Mouse (Mus musculus): Measurements from ENCODE around the gene Gnl2.
A peak's percentile ranks its signal among the peaks of the same experiment; 100 is the strongest.

Gene Gnl2

DNA sequence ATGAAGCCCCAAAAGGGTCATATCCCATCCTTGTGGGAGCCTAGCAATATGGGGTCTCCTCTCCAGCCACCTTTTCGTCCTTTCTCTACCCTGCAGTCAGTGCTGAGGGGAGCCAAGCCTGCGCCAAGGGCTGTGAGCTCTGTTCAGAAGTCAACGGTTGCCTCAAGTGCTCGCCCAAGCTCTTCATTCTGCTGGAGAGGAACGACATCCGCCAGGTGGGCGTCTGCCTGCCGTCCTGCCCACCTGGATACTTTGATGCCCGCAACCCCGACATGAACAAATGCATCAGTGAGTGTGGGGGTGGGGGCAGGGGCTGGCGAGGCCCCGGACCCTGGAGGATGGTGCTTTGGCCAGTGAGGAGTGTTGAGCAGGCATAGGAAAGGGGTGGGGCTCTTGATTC lies 11.5 kb upstream of the Gnl2 start:
- DNase-seq = no peak

DNA sequence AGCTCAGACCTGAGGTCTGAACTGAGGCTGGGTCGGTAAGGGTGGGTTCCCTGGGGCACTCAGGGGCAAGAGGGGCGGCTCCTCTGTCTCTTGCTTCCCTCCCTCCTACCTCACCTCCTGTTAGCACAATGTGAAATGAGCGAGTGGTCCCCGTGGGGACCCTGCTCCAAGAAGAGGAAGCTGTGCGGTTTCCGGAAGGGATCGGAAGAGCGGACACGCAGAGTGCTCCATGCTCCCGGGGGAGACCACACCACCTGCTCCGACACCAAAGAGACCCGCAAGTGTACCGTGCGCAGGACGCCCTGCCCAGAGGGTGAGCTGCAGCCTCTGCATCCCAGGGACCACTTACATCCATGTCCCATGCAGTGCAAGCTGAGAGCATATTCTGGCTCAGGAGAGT lies 8.9 kb upstream of the Gnl2 start:
- DNase-seq = no peak

DNA sequence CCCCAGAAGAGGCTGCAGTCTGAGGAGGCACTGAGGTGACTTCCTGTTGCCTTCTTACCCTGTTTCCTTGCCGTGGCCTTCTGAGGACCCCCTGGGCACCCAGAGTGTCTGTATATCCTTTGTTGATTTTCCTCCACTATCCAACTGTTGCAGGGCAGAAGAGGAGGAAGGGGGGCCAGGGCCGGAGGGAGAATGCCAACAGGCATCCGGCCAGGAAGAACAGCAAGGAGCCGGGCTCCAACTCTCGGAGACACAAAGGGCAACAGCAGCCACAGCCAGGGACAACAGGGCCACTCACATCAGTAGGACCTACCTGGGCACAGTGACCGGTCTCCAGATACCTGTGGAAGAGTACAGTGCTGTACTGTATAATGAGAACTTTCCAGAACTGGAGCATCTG lies 8.2 kb upstream of the Gnl2 start:
- no peak for DNase-seq

DNA sequence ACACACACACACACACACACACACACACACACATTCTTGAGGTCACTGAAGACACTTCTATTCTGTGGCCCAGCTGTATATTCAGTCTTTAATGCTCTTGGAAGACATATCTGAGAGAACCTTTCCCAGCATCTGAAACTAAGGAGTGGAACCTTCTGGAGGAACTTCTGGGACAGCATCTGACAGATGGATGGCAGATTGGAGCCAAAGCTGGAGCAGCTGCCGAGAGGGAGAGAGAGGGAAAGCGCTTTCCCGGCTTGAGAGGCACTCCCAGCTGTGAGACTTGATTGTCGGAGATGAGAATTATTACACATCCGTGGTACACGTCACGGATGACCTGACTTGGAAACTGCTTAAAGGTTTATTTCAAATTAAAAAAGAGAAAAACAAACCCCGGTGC lies 7.7 kb upstream of the Gnl2 start:
- DNase-seq = no peak

DNA sequence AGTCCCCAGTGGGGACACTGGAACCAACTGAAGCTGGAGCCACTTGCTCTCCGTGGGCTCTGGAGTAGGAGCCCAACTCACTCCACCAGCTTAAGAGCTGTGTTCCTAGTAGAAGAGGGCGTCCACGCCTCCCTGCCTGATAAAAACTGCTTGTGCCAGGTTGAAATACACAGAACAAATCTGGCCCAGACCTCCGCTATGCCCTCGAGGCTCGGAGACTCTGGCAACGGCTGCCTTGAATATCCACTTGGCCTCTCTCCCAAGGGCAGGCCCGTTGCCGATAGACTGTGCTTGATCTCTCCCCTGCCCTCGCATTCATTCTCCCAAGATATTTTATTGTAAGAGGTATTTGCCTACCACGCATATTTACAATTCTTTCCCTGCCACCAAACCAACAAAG lies 1.0 kb downstream of the Gnl2 start:
- no peak for DNase-seq

DNA sequence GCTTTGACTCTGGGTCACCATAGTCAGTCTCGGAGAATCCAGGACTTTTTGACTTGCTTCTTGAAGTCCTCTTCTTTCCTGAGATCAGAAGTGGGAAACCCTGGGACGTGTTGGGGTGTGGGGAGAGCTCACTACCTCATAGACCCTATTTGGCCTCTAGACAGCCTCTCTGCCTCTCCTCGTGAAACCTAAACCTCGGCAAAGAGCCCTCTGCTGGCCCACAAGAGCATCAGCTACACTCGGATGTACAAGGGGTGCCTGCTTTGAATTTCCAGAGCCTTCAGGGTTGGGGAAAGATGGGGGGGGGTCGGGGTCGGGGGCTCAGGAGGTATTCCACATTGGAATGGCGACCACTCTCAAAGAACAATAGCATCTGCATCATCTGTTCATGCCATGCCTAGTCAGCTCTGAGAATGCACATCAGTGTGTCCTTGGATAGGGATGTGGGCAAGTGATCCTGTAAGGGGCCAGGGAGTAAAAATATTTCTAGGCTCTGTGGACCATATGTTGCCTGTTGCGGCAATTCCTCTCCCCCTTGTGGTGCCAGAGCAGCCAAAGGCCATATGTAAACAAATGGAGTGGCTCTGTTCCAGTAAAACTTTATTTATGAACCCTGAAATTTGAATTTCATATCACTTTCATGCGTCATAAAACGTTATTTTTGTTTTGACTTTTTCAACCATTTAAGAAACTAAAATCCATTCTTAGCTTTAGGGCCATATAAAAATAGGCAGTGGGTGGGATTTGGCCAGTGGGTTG lies 4.6 kb downstream of the Gnl2 start:
- peak; percentile 14 for DNase-seq

DNA sequence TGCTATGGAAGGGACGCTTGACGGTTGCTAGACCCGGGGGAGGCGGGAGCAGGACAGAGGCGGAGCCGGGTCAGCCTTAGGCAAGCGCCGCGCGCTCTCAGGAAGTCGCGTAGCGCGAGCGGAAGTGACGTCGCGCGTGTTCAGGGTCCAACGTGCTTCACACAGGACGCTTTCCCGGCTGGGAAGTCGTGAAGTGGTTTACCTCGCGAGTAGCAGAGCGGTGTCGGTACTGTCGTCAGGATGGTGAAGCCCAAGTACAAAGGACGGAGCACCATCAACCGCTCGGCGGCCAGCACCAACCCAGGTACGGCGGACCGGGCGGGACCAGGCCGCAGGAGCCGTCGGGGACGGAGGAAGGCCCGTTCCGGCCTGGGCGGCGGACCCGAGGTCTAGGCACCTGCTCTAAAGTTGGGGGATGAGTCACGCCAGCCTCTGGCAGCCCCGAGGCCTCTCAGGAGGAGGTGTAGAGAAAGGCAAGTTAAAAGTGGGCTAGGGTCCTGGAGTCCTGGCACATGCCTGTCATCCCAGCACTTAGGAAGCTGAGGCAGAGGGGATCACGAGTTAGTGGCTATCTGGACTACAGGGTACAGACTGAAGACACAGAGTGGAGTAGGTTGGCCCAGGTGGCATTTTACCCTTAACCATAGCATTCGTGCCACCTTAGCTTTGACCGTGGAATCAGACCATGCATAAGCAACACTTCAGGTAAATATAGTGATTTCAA lies 13.7 kb downstream of the Gnl2 start:
- peak; percentile 94 for DNase-seq

DNA sequence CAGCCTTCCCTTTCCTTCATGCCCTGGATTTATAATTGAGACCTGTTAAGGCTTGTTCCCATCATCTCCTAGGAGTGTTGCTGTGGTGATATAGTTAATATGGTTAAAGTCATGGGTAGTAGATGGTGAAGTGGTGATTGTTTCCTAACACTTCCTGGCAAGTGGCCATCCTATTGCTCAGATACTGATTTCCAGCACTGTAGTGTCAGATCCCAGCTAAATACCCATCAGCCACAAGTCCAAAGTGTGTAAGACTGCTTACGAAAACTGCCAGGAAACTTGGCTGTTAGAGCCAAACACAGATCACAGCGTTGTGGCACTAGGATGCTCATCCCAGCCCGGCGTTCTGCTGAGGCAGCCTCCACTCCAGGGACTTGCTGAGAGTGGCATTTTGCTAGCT lies 18.0 kb downstream of the Gnl2 start:
- DNase-seq = no peak

DNA sequence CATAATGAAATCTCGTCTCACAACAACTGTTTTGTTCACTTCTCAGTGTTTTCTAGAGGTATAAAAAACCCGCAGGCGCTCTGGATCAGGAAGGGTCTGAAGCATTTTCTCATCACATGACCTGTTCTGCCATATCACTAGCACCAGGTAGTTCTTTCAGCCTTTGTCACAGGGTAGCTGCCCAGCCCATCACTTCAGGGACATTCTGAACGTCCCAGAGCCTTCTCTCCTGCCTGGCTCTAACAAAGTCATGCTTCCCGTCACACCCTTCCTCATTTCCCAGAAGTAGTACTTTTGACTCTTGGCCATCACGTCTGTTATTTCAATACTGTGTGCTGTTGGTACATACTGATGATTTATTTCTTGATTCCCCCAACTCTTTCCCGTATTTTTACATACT lies 28.1 kb downstream of the Gnl2 start:
- DNase-seq = no peak

DNA sequence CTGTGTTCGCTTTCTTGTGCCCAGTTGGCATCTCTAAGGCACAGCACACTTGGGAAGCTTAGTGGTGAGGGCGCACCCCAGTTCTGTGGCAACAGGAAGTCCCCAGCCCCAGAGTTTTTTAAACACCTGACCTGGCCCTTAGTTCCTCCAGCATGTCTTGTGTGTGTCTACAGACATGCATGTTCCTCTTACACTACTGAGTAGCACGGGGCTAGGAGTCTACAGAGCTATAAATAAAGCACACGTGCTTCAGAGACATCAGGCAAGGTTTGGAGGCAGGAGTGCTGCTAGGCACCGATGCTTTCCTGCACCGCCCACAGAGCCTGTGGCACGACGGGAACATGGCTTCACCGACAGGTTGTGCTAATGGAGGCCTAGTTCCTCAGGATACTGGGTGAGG lies 39.0 kb downstream of the Gnl2 start:
- peak; percentile 21 for DNase-seq

DNA sequence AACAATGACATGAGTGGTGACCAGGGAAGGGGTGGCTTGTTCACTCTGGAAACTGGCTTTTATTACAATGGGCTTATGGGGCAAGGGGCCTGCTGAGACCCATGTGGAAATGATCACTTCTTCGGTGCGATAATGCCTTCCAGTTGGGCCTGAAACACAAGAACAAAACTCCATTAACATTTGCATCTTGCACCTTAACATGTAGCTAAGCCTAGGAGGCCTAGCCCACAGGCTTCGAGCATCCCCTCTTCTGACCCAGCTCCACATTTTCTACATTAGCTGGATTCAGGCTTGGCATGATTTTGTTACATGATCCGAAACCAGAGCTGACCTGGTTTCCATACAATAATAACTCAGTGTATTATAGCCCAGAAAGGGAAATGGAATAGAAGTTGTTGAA lies 40.1 kb downstream of the Gnl2 start:
- no peak for DNase-seq

DNA sequence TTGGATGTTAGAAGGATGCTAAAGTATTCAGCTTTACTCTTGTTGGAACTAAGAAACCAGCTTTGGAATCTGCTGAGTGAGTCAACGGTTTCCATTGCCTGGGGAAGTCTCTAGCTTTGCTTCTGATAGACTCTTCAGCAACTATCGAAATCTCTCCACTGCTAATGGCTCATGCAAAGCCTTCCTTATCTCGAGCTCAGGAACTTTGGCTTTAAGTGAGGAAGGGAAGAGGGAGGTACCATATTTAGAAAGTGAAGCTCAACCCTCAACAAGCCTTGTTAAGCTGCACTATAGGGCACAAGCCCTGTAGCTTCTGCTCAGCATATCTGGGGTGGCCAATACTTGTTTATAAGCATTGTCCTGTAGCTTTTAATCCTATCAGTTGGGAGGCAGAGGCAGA lies 40.9 kb downstream of the Gnl2 start:
- no peak for DNase-seq

DNA sequence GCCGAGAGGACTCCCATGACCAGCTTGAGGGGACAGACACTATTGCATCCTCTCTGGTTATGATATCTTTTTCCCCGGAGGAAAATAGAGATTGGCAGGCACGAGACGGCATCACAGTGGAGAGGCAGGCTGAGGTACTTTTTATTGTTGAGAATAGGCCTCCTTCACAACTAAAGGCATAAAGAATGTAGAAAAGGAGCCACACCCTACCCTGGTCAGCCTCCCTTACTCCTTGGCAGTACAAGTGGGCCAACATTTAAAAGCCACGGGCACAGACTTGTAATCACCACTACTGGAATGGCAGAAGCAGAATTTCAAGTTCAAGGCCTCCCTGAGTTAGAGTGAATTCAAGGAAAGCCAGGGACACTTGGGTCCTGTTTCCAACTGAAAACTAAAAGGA lies 41.6 kb downstream of the Gnl2 start:
- no peak for DNase-seq

DNA sequence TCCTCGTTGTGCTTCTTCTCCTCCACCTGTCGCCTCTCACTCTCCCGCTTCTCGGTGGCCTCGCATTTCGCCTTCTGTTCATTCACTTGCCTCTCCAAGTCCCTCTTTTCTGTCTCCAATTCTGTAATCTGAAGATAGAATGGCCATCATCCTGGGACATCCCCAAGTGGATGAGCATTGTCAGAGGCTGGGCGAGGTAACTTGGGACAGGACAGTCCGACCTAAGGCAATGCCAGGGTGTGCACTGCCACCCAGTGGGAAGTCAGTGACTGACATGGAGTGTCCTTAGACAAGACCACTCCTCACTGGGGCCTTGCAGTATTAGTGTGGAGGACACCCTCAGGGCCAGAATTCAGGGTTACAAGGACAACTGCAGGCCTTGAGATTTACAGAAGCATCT lies 42.6 kb downstream of the Gnl2 start:
- DNase-seq = peak; percentile 40

DNA sequence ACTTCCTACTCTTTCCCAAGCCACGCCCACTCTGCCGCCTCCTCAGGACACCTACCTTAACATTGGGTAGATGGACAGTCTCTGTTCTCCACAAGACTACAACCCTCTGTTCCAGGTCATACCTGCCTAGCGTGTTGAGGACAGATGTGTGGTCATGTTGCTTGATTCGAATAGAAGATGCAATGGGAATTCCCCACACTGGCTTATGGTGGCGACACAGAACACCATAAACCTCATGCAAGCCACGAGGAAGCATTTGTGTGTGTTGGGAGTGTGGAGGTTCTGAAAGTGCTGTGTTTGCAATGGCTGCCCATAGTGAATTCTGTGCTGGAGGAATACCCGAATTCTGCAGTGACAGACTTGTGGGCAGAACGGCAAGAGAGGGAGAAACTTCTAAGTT lies 47.4 kb downstream of the Gnl2 start:
- DNase-seq = no peak

DNA sequence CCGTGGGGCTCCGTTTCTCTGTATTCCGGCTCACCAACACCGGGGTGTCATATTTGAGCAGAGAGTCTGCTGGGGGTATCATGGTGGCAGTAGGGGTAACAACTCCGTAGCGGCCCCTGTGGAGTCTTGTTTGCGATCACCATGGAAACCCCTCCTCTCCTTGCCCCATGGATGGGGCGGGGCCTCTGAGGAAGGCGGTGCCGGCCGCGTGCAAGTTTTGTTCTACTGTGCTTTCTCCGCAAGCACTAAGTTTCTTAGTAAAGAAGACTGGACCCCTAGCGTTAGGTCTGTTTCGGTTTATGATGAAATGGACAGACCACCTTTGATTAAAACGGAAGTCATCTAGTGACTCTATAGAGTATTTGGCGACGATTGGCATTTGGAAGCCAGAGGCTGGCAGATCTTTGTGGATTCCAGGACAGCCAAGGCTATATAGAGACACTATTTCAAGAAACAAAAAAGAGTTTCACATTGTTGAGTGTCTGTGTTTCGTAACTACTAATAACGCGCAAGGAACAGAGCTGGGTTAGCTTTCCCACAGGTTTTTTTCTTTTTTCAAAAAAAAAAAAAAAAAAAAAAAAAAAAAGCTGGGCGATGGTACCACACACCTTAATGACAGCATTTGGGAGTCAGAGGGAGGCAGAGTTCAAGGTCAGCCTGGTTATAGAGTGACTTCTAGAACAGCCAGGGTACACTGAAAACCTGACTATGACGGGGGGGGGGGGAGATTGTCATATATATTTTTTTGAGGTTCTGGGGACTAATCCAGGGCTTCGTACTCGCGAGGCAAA lies 49.3 kb downstream of the Gnl2 start, which contains the start of gene Dnali1:
Gene Dnali1 (minus strand): TSS at position 187 of the 791 bp plus-strand sequence.
- peak; percentile 40 for DNase-seq

DNA sequence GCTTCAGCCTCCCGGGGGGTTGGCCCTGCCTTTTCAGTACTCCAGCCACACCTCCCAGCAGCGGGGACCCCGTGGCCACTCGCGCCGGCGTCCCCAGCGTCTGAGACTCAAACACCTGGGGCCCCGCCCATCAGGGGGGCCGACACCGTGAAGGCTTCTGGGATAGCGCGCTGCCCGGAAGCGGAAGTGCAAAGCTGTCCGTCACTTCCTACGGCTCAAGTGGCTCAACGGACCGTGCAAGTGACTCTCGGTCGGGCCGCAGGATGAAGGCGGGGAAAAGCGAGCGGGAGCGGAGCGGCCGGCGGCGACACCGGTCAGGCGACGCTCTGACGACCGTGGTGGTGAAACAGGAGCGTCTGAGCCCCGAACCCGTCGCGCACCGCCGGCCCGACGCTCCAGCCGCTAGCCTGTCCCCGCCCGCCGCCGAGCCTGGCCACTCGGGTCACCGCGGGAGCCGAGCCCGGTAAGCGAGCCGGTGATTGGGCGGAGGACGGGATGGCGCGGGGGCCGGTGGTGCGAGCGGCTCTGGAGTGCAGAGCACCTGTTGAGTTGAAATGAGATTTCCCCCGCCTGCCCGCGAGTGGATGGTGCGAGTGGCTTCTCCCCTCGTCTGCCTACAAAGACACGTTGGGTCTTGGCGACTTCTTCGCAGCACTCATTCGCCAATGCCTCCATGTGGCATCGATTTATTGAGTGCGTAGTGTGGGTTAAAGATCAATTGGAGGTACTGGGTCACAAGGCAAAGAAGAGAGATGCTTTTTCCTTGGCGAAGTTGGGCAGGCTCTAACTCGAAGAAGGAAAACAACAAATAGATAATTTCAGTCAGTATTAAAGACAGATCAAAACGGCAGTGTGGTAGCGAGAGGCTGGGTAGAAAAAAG lies 50.3 kb downstream of the Gnl2 start, which contains the start of gene Snip1:
Gene Snip1 (plus strand): TSS at position 183 of the 881 bp plus-strand sequence.
- peak; percentile 96 for DNase-seq

DNA sequence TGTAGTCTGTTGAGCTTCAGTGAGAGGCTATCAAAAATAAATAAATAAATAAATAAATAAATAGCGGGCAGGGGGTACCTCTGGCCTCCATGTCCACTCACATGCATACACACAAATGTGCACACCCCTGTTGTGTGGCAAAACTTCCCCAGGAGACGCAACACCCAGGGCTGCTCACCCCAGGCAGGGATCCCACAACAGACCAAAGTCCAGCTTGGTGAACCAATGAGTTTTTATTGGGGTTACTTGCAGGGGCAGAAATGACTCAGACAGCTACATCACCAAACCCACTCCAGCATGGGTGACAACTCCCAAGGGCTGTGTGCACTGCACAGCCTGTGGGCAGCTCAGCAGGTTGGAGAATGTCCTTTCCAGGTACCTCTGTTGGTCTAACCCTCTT lies 61.3 kb downstream of the Gnl2 start:
- DNase-seq = no peak

DNA sequence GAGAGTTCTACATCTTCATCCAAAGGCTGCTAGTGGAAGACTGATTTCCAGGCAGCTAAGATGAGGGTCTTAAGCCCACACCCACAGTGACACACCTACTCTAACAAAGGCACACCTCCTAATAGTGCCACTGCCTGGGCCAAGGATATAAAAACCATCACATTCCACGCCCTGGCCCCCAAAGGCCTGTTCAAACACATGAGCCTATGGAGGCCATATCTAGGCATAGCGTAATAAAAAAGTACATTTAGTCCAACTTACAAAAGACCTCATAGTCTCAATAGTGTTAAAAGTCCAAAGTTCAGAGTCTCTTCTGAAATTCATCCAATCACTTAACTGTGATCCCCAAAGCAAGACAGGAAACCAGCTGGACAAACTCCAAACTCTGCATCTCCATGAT lies 62.3 kb downstream of the Gnl2 start:
- no peak for DNase-seq

DNA sequence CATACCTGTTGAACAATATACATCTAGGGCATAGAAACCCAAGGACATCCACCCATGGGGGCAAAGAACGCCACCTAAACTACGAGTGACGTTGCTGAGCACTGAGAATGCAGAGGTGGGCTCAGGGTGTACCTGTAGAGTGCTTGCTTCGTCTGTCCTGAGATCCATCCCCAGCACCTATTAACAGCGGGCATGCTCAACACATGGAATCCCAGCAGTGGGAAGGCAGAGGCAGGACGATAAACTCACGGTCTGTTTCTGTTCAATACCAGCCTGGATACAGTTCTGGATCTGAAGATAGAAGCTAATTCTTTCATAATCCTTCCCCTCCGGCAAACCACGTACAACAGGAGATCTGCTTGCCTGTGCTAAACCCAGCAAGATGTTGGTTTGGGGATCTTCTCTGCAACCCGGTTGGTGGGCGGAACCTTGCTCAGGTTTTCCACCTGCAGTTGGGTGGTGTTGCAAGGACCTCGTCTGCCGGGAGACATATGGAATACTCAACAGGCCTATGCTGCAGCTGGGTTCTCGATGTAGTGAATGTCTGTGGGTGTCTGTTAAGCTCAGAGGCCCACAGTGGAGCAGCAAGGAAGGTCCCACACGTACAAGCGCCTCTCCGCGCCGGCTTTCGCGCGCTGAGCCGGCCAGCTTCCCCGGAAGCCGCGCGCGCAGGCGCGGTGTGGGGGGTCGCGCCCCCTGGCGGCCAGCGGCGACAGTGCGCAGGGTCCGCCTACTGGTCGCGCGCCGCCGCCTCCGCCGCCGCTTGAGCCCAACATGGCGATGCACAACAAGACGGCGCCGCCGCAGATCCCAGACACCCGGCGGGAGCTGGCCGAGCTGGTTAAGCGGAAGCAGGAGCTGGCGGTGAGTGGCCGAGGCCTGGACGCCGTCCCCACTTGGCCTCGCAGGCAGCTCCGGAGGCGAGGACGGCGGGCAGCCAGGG lies 68.3 kb downstream of the Gnl2 start, which contains the start of gene Meaf6:
Gene Meaf6 (plus strand): TSS at position 732 of the 943 bp plus-strand sequence.
- peak; percentile 93 for DNase-seq

DNA sequence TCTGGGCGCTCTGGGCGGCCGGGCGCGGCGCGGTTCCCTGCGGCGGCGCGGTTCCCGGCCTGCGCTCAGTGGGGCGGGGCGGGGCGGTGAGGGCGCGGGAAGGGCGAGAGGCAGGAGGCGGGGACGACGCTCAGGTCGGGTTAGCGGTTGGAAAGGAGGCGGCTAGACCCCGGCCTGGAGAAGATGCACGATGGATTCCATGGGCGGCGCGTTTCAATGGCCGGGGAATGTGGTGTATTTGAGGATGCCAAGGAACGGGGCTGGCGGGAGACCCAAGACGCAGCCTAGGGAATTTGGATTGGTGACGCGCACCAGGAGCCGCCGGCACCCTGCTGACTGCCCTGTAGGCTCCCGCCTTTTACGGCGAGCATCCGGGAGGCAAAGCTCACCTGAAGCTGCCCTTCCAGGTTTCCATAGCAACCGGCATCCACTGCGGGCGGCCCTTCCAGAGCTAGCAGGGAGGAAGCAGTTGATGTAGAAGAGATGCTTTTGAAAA lies 69.0 kb downstream of the Gnl2 start:
- DNase-seq = peak; percentile 81
